Mouse (Mus musculus): ENCODE measurements at regions not wholly inside any gene's neighbourhood (a gene's known extent, or its start where the extent isn't known, plus 50 kb on each side); places are given as distances from the start of the nearest gene placed in this dataset.

DNA sequence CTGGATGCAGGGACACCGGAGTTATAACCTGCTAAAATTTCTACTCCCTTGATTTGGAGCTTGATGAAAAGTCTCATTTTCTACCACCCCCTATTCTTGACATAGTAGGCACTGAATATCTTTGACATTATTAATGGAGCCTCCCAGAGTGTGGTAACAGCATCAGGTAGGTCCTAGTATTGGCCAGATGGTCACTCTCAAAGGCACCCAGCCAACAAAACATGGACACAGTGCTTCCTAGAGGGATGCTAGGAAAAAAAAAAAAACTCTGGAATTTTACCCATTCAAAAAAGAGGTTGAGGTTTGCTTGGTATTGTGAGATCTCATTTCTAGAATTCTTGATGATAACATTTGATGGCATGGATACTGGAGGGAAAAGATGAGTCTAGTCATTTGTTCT is 740.8 kb downstream of the Epm2a start:
- TF ChIP-seq POLR2A (IDR thresholded peaks at IDR 0.05; ENCODE audit: control insufficient read depth, low read depth, low read length) (no peak), CTCF (IDR thresholded peaks at IDR 0.05; ENCODE audit: control insufficient read depth, insufficient read depth, insufficient replicate concordance, low read depth, low read length) (no peak)

Data from testis, adult 2 months (tissue).